Mouse (Mus musculus) lung, postnatal 0 days (tissue): ENCODE data around the gene Btk. TPM values are rescaled to one million over a fixed set of nuclear protein-coding genes. Genes with fewer than 3 reads are reported as not detected.
"Not testable (repeated sequence)": the region's sequence is repeated elsewhere in the genome, so short reads cannot be mapped to it uniquely, and the experiment has no call there.

Source experiments
- ATAC-seq: fragments of 200-750 bp; cut with Nextera tagmentation; 2 replicates; pipeline ENCODE4 v1.8.0; 2017; ENCODE audit warnings: moderate library complexity
- DNase-seq: peaks from one replicate; pipeline ENCODE4 v3.0.0-alpha.2; 2016; ENCODE audit warnings: low spot score
- H3K27ac ChIP-seq: fragments of 300-500 bp; sonication (generic); 2 replicates; pipeline ENCODE4 v1.5.1; 2014; ENCODE audit warnings: antibody characterized with exemption, mild to moderate bottlenecking, low read length, mixed read lengths
- H3K27me3 ChIP-seq: fragments of 300-500 bp; sonication (generic); replicated peaks from 2 replicates; pipeline ENCODE4 v1.6.1; 2014; ENCODE audit warnings: low read length, mixed read lengths; ENCODE audit not compliant: insufficient read depth
- H3K36me3 ChIP-seq: fragments of 300-500 bp; sonication (generic); 2 replicates; pipeline ENCODE4 v1.6.1; 2014; ENCODE audit warnings: low read length, mixed read lengths; ENCODE audit not compliant: insufficient read depth
- H3K4me1 ChIP-seq: fragments of 300-500 bp; sonication (generic); 2 replicates; pipeline ENCODE4 v1.6.1; 2014; ENCODE audit warnings: antibody characterized with exemption, low read depth, low read length, mixed read lengths; ENCODE audit not compliant: insufficient read depth
- H3K4me2 ChIP-seq: fragments of 300-500 bp; sonication (generic); replicated peaks from 2 replicates; pipeline ENCODE4 v1.6.1; 2014; ENCODE audit warnings: low read depth, mild to moderate bottlenecking, low read length, moderate library complexity, mixed read lengths
- H3K4me3 ChIP-seq: fragments of 300-500 bp; sonication (generic); 2 replicates; pipeline ENCODE4 v1.5.1; 2014; ENCODE audit warnings: low read depth, low read length
- H3K9ac ChIP-seq: fragments of 300-500 bp; sonication (generic); replicated peaks from 2 replicates; pipeline ENCODE4 v1.6.1; 2014; ENCODE audit warnings: low read depth, mild to moderate bottlenecking
- H3K9me3 ChIP-seq: fragments of 300-500 bp; sonication (generic); 2 replicates; pipeline ENCODE4 v1.6.1; 2016; ENCODE audit warnings: low read length, mixed read lengths
- CTCF ChIP-seq: IDR thresholded peaks from 2 replicates; pipeline ENCODE4 v1.5.1; 2016; ENCODE audit warnings: antibody characterized with exemption, mild to moderate bottlenecking
- EP300 ChIP-seq: IDR thresholded peaks from 2 replicates; pipeline ENCODE4 v1.6.1; 2016; ENCODE audit warnings: antibody characterized with exemption, mild to moderate bottlenecking, control low read depth
- WGBS: fragments of 180-500 bp; shearing (Covaris S2); extraction: QIAGEN DNeasy Blood & Tissue Kit; methylation state at CpG from one replicate; pipeline ENCODE4 v1.1.7; 2014; 5-methylcytosine and 5-hydroxymethylcytosine counted together
- polyA plus RNA-seq: library from polyadenylated mRNA; unstranded; fragments of >200 nt; fragmentation: Nextera tagmentation; extraction: Ambion mirVana; gene quantifications from 2 replicates; pipeline ENCODE4 v1.2.1, GENCODE M21; 2015

Gene Btk
- polyA plus RNA-seq, 1 experiment from 2014 or later, result 2.2 TPM

GRCm38 (mm10) chrX:134540414-134541135, 42.8 kb downstream of the Btk start:
- Histone ChIP-seq H3K4me3 (peak overlapping the region; percentile 51), H3K27ac (peak overlapping the region; percentile 47; the same call in 1 of the 2 replicates), H3K27me3 (no peaks in the 10 kb centered on the region), H3K36me3 (no peaks in the 10 kb centered on the region), H3K4me1 (no peaks in the 10 kb centered on the region), H3K9me3 (no peaks in the 10 kb centered on the region), H3K4me2 (peak overlapping the region; percentile 65), H3K9ac (0 out of 2 replicates have a peak overlapping the region, but pooled peaks have one; percentile 34)
- ATAC-seq (peak; percentile 25), DNase-seq (peak; percentile 54)
- 13% methylated on average over 12 of the region's 12 CpGs for WGBS
- TF ChIP-seq EP300, result no peak
- TF ChIP-seq CTCF, result 0 out of 2 replicates have a peak, but pooled peaks have one; percentile 7

GRCm38 (mm10) chrX:134539795-134540194, 43.6 kb downstream of the Btk start:
- not testable (repeated sequence) for H3K27me3 ChIP-seq, H3K27ac ChIP-seq, H3K9ac ChIP-seq, H3K4me1 ChIP-seq, H3K4me3 ChIP-seq, H3K4me2 ChIP-seq, H3K9me3 ChIP-seq, DNase-seq, ATAC-seq, H3K36me3 ChIP-seq
- WGBS, result 89% methylated on average over 10 of the region's 10 CpGs
- TF ChIP-seq CTCF, result peak; percentile 47

GRCm38 (mm10) chrX:134533346-134533745, 50.0 kb downstream of the Btk start:
- WGBS, result 86% methylated on average over 2 of the region's 2 CpGs
- no peak overlapping the region for H3K4me3 ChIP-seq
- H3K27me3 ChIP-seq, result no peaks in the 10 kb centered on the region

GRCm38 (mm10) chrX:134525260-134525659, 58.1 kb downstream of the Btk start:
- Histone ChIP-seq H3K9ac (no peak overlapping the region), H3K4me3 (no peak overlapping the region), H3K9me3 (no peaks in the 10 kb centered on the region), H3K36me3 (no peaks in the 10 kb centered on the region), H3K27ac (no peak overlapping the region), H3K4me1 (no peaks in the 10 kb centered on the region), H3K27me3 (no peaks in the 10 kb centered on the region), H3K4me2 (no peak overlapping the region)
- no peak for DNase-seq
- no peak for ATAC-seq
- 75% methylated on average over 4 of the region's 4 CpGs for WGBS
- TF ChIP-seq EP300 (no peak), CTCF (no peak)

More at GRCm38 (mm10) chrX:134533346-134533745, 50.0 kb downstream of the Btk start:
- DNase-seq, result no peak
- Histone ChIP-seq H3K9ac (no peak overlapping the region), H3K4me2 (no peak overlapping the region), H3K36me3 (no peaks in the 10 kb centered on the region), H3K4me1 (no peaks in the 10 kb centered on the region), H3K27ac (no peak overlapping the region), H3K9me3 (no peaks in the 10 kb centered on the region)
- ATAC-seq, result no peak
- TF ChIP-seq CTCF (no peak), EP300 (no peak)

GRCm38 (mm10) chrX:134523772-134524171, 59.6 kb downstream of the Btk start:
- no peaks in the 10 kb centered on the region for H3K27me3 ChIP-seq
- 71% methylated on average over 4 of the region's 4 CpGs for WGBS
- TF ChIP-seq EP300, result no peak
- TF ChIP-seq CTCF, result no peak
- no peaks in the 10 kb centered on the region for H3K36me3 ChIP-seq
- no peak overlapping the region for H3K27ac ChIP-seq
- no peak overlapping the region for H3K9ac ChIP-seq
- H3K9me3 ChIP-seq, result no peaks in the 10 kb centered on the region
- no peaks in the 10 kb centered on the region for H3K4me1 ChIP-seq
- DNase-seq, result no peak
- ATAC-seq, result no peak
- no peak overlapping the region for H3K4me2 ChIP-seq
- no peak overlapping the region for H3K4me3 ChIP-seq

GRCm38 (mm10) chrX:134509473-134509872, 73.9 kb downstream of the Btk start:
- Histone ChIP-seq H3K27me3 (no peaks in the 10 kb centered on the region), H3K4me2 (no peak overlapping the region), H3K9ac (no peak overlapping the region), H3K4me3 (no peak overlapping the region), H3K36me3 (no peaks in the 10 kb centered on the region), H3K27ac (no peak overlapping the region), H3K4me1 (no peaks in the 10 kb centered on the region), H3K9me3 (no peaks in the 10 kb centered on the region)
- WGBS, result 34% methylated on average over 2 of the region's 2 CpGs
- DNase-seq (peak; percentile 17), ATAC-seq (no peak)
- TF ChIP-seq CTCF (peak; percentile 63), EP300 (no peak)
